Mouse (Mus musculus): Measurements from ENCODE around the gene Ror1.

- TF ChIP-seq CTCF (IDR thresholded peaks at IDR 0.05; ENCODE audit: borderline replicate concordance, insufficient read depth, low read length), result no peak
- TF ChIP-seq POLR2A (IDR thresholded peaks at IDR 0.05; ENCODE audit: low read depth, low read length), result no peak
These were observed 219.5 kb downstream of the Ror1 start for GRCm38 (mm10) chr4:100315066-100315465.

Data from embryonic fibroblast, embryonic 13.5 days (primary cell).